Mouse (Mus musculus) T-cell, adult 2 months (primary cell): ENCODE results near the gene Dguok.

Source experiments
- DNase-seq: peaks from one replicate; pipeline ENCODE4 v3.0.0; 2022; ENCODE audit warnings: low spot score

The Dguok gene

GRCm38 (mm10) chr6:83499078-83499477 lies 7.7 kb downstream of the Dguok start:
- no peak for DNase-seq

GRCm38 (mm10) chr6:83496753-83497710 lies 9.7 kb downstream of the Dguok start:
- DNase-seq, result no peak

GRCm38 (mm10) chr6:83496009-83496752 lies 10.6 kb downstream of the Dguok start:
- DNase-seq, result no peak

GRCm38 (mm10) chr6:83490622-83491021 lies 16.1 kb downstream of the Dguok start:
- peak; percentile 42 for DNase-seq

- DNase-seq, result no peak
Observed at GRCm38 (mm10) chr6:83488200-83488599, 18.6 kb downstream of the Dguok start.

GRCm38 (mm10) chr6:83487298-83487697 lies 19.5 kb downstream of the Dguok start:
- DNase-seq, result no peak

- no peak for DNase-seq
Observed at GRCm38 (mm10) chr6:83485854-83486253, 20.9 kb downstream of the Dguok start.

GRCm38 (mm10) chr6:83483776-83484175 lies 23.0 kb downstream of the Dguok start:
- DNase-seq, result no peak

- DNase-seq, result no peak
Observed at GRCm38 (mm10) chr6:83482418-83483085, 24.2 kb downstream of the Dguok start.

- no peak for DNase-seq
Observed at GRCm38 (mm10) chr6:83480019-83480655, 26.6 kb downstream of the Dguok start.

- DNase-seq, result no peak
Observed at GRCm38 (mm10) chr6:83479193-83479592, 27.6 kb downstream of the Dguok start.

GRCm38 (mm10) chr6:83478628-83479027 lies 28.1 kb downstream of the Dguok start:
- peak; percentile 41 for DNase-seq

- peak; percentile 8 for DNase-seq
Observed at GRCm38 (mm10) chr6:83478217-83478616, 28.6 kb downstream of the Dguok start.

GRCm38 (mm10) chr6:83475431-83475830 lies 31.3 kb downstream of the Dguok start:
- DNase-seq, result no peak

- DNase-seq, result no peak
Observed at GRCm38 (mm10) chr6:83473240-83473639, 33.5 kb downstream of the Dguok start.

GRCm38 (mm10) chr6:83471739-83472138 lies 35.0 kb downstream of the Dguok start:
- no peak for DNase-seq

GRCm38 (mm10) chr6:83464011-83464410 lies 42.8 kb downstream of the Dguok start:
- no peak for DNase-seq

- no peak for DNase-seq
Observed at GRCm38 (mm10) chr6:83459034-83459644, 47.6 kb downstream of the Dguok start, which contains the start of gene Tet3. TSS of gene Tet3 (minus strand) at chr6:83459084.

- DNase-seq, result no peak
Observed at GRCm38 (mm10) chr6:83456984-83457810, 49.6 kb downstream of the Dguok start.
